Mouse (Mus musculus): ENCODE measurements around the gene Coro2a.

- TF ChIP-seq POLR2A (IDR thresholded peaks at IDR 0.05; ENCODE audit: borderline replicate concordance, extremely low read depth, insufficient read depth, insufficient read length, poor library complexity, severe bottlenecking) = no peak
- no peak for TF ChIP-seq CTCF (IDR thresholded peaks at IDR 0.05; ENCODE audit: borderline replicate concordance, extremely low read depth, insufficient read depth, insufficient read length)
Observed at GRCm38 (mm10) chr4:46586473-46586872, 15.5 kb downstream of the Coro2a start.
